Mouse (Mus musculus) limb, embryonic 13.5 days (tissue): ENCODE data around the gene Tpsab1. TPM values are rescaled to one million over a fixed set of nuclear protein-coding genes. Genes with fewer than 3 reads are reported as not detected.

ENCODE experiments used
- ATAC-seq: fragments of 200-750 bp; cut with Nextera tagmentation; 2 replicates; pipeline ENCODE4 v1.8.0; 2017; ENCODE audit warnings: low read depth, moderate number of reproducible peaks, moderate TSS enrichment; ENCODE audit not compliant: low FRiP score
- H3K27ac ChIP-seq: fragments of 300-500 bp; sonication (generic); 2 replicates; pipeline ENCODE4 v1.5.1; 2015; ENCODE audit warnings: inconsistent platforms, mild to moderate bottlenecking, moderate library complexity
- H3K27me3 ChIP-seq: fragments of 300-500 bp; sonication (generic); 2 replicates; pipeline ENCODE4 v1.6.1; 2015; ENCODE audit warnings: mild to moderate bottlenecking, inconsistent platforms
- H3K36me3 ChIP-seq: fragments of 300-500 bp; sonication (generic); 2 replicates; pipeline ENCODE4 v1.6.1; 2015; ENCODE audit warnings: inconsistent platforms, mild to moderate bottlenecking, moderate library complexity
- H3K4me1 ChIP-seq: fragments of 300-500 bp; sonication (generic); 2 replicates; pipeline ENCODE4 v1.6.1; 2015; ENCODE audit warnings: inconsistent platforms
- H3K4me2 ChIP-seq: fragments of 300-500 bp; sonication (generic); replicated peaks from 2 replicates; pipeline ENCODE4 v1.6.1; 2015; ENCODE audit warnings: inconsistent platforms, mild to moderate bottlenecking, moderate library complexity
- H3K4me3 ChIP-seq: fragments of 300-500 bp; sonication (generic); 2 replicates; pipeline ENCODE4 v1.5.1; 2015; ENCODE audit warnings: moderate library complexity, mild to moderate bottlenecking, inconsistent platforms
- H3K9ac ChIP-seq: fragments of 300-500 bp; sonication (generic); 2 replicates; pipeline ENCODE4 v1.6.1; 2015; ENCODE audit warnings: mild to moderate bottlenecking, inconsistent platforms
- H3K9me3 ChIP-seq: fragments of 300-500 bp; sonication (generic); 2 replicates; pipeline ENCODE4 v1.6.1; 2016; ENCODE audit warnings: inconsistent platforms
- WGBS: fragments of 180-500 bp; shearing (Covaris S2); methylation state at CpG from one replicate; pipeline ENCODE4 v1.1.7; 2015; 5-methylcytosine and 5-hydroxymethylcytosine counted together
- polyA plus RNA-seq: library from polyadenylated mRNA; unstranded; fragments of >200 nt; fragmentation: Nextera tagmentation; extraction: Ambion mirVana; gene quantifications from 2 replicates; pipeline ENCODE4 v1.2.1, GENCODE M21; 2015

The Tpsab1 gene
- polyA plus RNA-seq = 0.08 and 0.09 TPM in 2 replicates

DNA sequence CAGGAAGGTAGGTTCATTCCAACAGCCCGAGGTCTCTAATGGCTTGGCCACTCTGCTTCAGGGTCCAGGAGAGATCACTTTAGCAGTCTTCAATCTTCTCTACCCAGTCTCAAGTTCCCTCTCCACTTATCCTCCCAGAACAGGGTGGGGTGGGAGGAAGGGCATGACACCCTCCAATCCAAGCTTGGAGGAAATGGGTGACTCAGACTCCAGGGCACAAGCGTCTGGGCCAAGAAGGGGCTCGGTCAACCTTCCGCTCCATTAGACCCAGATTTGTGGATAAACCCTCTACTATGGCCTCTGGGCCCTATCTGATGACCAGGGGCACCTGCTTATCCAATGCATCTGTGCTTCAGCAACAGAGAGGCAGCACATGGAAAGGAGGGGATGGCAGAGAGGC, at the start of gene Tpsab1:
Tpsab1 (minus strand) TSS at position 101 of the 400 bp plus-strand sequence.
- Histone ChIP-seq H3K27ac (no peak within 1 kb of the TSS), H3K27me3 (no peaks in the 10 kb centered on the region), H3K9ac (no peak within 1 kb of the TSS; the same call in 1 of the 2 replicates), H3K4me3 (no peak within 1 kb of the TSS), H3K36me3 (no peaks in the 10 kb centered on the region), H3K4me1 (no peaks in the 10 kb centered on the region), H3K4me2 (no peak within 1 kb of the TSS), H3K9me3 (no peaks in the 10 kb centered on the region)
- 90% methylated on average over 4 of the region's 4 CpGs for WGBS
- no peak for ATAC-seq

- no peaks in the 10 kb centered on the region for H3K9me3 ChIP-seq
- 88% methylated on average over 4 of the region's 4 CpGs for WGBS
- no peaks in the 10 kb centered on the region for H3K27me3 ChIP-seq
- peaks cover 16% of the 10 kb centered on the region for H3K4me1 ChIP-seq
- no peak overlapping the region for H3K9ac ChIP-seq
- peaks cover 71% of the 10 kb centered on the region for H3K36me3 ChIP-seq
- H3K4me3 ChIP-seq = no peak overlapping the region
- ATAC-seq = no peak
- H3K27ac ChIP-seq = no peak overlapping the region
- no peak overlapping the region for H3K4me2 ChIP-seq
Measured at GRCm38 (mm10) chr17:25394526-25394925, 49.2 kb upstream of the Tpsab1 start.

GRCm38 (mm10) chr17:25374011-25374410, 28.6 kb upstream of the Tpsab1 start:
- Histone ChIP-seq H3K4me1 (no peaks in the 10 kb centered on the region), H3K9ac (no peak overlapping the region), H3K4me2 (no peak overlapping the region), H3K27me3 (no peaks in the 10 kb centered on the region), H3K27ac (no peak overlapping the region), H3K9me3 (no peaks in the 10 kb centered on the region), H3K4me3 (no peak overlapping the region), H3K36me3 (peaks cover 43% of the 10 kb centered on the region)
- WGBS = 57% methylated on average over 9 of the region's 9 CpGs
- no peak; the same call in 1 of the 2 replicates for ATAC-seq

- no peak for ATAC-seq
- no peak overlapping the region for H3K4me2 ChIP-seq
- H3K36me3 ChIP-seq = peaks cover 32% of the 10 kb centered on the region
- H3K27ac ChIP-seq = no peak overlapping the region
- H3K4me3 ChIP-seq = no peak overlapping the region
- H3K27me3 ChIP-seq = no peaks in the 10 kb centered on the region
- no peak overlapping the region for H3K9ac ChIP-seq
- 79% methylated on average over 8 of the region's 8 CpGs for WGBS
- no peaks in the 10 kb centered on the region for H3K9me3 ChIP-seq
- no peaks in the 10 kb centered on the region for H3K4me1 ChIP-seq
Measured at GRCm38 (mm10) chr17:25372491-25372890, 27.1 kb upstream of the Tpsab1 start.

DNA sequence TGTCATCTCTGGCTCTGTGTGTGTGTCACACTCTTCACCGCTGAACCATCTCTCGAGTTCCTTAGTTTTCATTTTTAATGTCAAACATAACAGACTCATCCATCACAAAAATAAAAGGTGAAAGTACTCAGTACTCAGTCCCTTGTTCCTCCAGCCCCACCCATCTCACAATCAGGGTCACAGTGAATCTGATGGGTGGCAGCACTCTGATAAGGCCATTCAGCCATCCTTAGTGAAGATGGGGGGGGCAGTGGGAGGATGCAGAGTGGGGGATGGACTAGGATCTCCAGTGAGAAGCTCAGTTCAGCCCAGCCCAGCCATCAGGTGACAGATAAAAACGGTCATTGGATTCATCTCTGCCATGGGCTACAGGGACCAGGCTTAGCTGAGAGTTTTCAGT, 23.6 kb upstream of the Tpsab1 start, which contains the start of gene Tpsg1:
Tpsg1 (plus strand) TSS at position 301 of the 400 bp plus-strand sequence.
- no peaks in the 10 kb centered on the region for H3K4me1 ChIP-seq
- no peak within 1 kb of the TSS for H3K27ac ChIP-seq
- H3K9me3 ChIP-seq = no peaks in the 10 kb centered on the region
- 87% methylated on average over 3 of the region's 3 CpGs for WGBS
- H3K4me3 ChIP-seq = no peak within 1 kb of the TSS
- no peaks in the 10 kb centered on the region for H3K27me3 ChIP-seq
- H3K4me2 ChIP-seq = no peak within 1 kb of the TSS
- ATAC-seq = no peak
- H3K9ac ChIP-seq = no peak within 1 kb of the TSS
- H3K36me3 ChIP-seq = no peaks in the 10 kb centered on the region

- Histone ChIP-seq H3K27ac (no peak within 1 kb of the TSS), H3K4me3 (no peak within 1 kb of the TSS), H3K4me1 (no peaks in the 10 kb centered on the region), H3K9ac (no peak within 1 kb of the TSS), H3K4me2 (no peak within 1 kb of the TSS), H3K27me3 (no peaks in the 10 kb centered on the region), H3K9me3 (no peaks in the 10 kb centered on the region), H3K36me3 (no peaks in the 10 kb centered on the region)
- WGBS = 63% methylated on average over 2 of the region's 2 CpGs
- ATAC-seq = no peak
Measured at GRCm38 (mm10) chr17:25366005-25366404, 20.6 kb upstream of the Tpsab1 start, which contains the start of gene Tpsb2. Tpsb2 (plus strand) TSS chr17:25366305.

DNA sequence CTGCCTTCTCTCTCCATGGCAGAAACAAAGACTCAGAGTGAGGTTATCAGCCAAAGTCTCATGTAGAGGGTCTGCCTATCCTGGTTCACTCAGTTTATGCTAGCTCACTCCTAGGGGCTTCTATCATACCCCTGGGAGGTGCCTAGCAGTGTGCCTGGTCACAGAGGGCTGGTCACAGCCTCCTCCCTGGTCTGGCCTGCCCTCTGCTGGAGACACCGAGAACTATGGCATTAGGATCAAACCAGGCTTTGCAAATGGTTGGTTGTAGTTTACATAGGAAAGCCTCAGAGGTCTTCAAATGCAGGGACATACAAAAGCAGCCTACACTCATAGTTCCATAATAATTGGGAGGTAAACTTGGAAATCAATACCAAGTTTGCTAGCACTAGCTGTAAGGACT, 18.4 kb upstream of the Tpsab1 start:
- Histone ChIP-seq H3K4me2 (no peak overlapping the region), H3K9ac (no peak overlapping the region), H3K4me3 (no peak overlapping the region), H3K36me3 (no peaks in the 10 kb centered on the region), H3K4me1 (no peaks in the 10 kb centered on the region), H3K9me3 (no peaks in the 10 kb centered on the region), H3K27me3 (no peaks in the 10 kb centered on the region), H3K27ac (no peak overlapping the region)
- no peak for ATAC-seq
- WGBS = 12% methylated on average over 1 of the region's 1 CpGs

GRCm38 (mm10) chr17:25361291-25361690, 15.9 kb upstream of the Tpsab1 start:
- 61% methylated on average over 2 of the region's 2 CpGs for WGBS
- Histone ChIP-seq H3K36me3 (no peaks in the 10 kb centered on the region), H3K27me3 (no peaks in the 10 kb centered on the region), H3K4me1 (no peaks in the 10 kb centered on the region), H3K4me2 (no peak overlapping the region), H3K9me3 (no peaks in the 10 kb centered on the region), H3K27ac (no peak overlapping the region), H3K4me3 (no peak overlapping the region), H3K9ac (no peak overlapping the region)
- no peak for ATAC-seq

GRCm38 (mm10) chr17:25341490-25341889, 3.9 kb downstream of the Tpsab1 start:
- WGBS = 39% methylated on average over 3 of the region's 3 CpGs
- no peaks in the 10 kb centered on the region for H3K36me3 ChIP-seq
- 0 out of 2 replicates have a peak, but pooled peaks cover 3% of the 10 kb centered on the region for H3K27me3 ChIP-seq
- no peak overlapping the region for H3K27ac ChIP-seq
- no peak overlapping the region for H3K4me3 ChIP-seq
- no peak overlapping the region for H3K4me2 ChIP-seq
- no peaks in the 10 kb centered on the region for H3K9me3 ChIP-seq
- no peak overlapping the region for H3K9ac ChIP-seq
- H3K4me1 ChIP-seq = no peaks in the 10 kb centered on the region
- no peak for ATAC-seq

- Histone ChIP-seq H3K4me1 (no peaks in the 10 kb centered on the region), H3K4me2 (no peak overlapping the region), H3K4me3 (no peak overlapping the region), H3K36me3 (no peaks in the 10 kb centered on the region), H3K9ac (no peak overlapping the region), H3K27ac (no peak overlapping the region), H3K27me3 (peaks cover 8% of the 10 kb centered on the region; the same call in 1 of the 2 replicates), H3K9me3 (no peaks in the 10 kb centered on the region)
- no peak for ATAC-seq
- WGBS = 84% methylated on average over 6 of the region's 6 CpGs
Measured at GRCm38 (mm10) chr17:25340003-25340402, 5.4 kb downstream of the Tpsab1 start.

DNA sequence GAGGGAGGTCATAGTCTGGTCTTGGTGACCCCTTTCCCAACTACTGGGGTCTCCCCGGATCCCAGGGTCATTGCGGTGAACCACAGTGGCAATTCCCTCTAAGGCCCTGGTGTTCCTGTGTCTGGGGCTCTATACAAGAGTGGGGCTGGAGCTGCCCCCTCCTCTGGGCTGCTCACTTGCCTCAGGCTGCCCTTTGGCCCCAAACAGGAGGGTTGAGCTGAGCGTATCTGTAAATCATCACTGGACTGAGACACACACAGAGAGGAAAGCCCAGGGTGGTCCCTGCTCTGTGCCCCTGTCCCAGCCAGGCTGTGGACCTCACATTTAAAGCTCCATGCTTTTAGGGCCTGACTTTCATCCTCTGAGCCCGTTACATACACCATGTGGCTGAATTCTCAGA, 7.1 kb downstream of the Tpsab1 start:
- no peak overlapping the region for H3K27ac ChIP-seq
- no peak overlapping the region for H3K4me3 ChIP-seq
- peaks cover 18% of the 10 kb centered on the region for H3K27me3 ChIP-seq
- no peak overlapping the region for H3K9ac ChIP-seq
- no peaks in the 10 kb centered on the region for H3K36me3 ChIP-seq
- WGBS = 83% methylated on average over 4 of the region's 4 CpGs
- H3K9me3 ChIP-seq = no peaks in the 10 kb centered on the region
- H3K4me2 ChIP-seq = no peak overlapping the region
- no peaks in the 10 kb centered on the region for H3K4me1 ChIP-seq
- no peak for ATAC-seq

- H3K27me3 ChIP-seq = peaks cover 39% of the 10 kb centered on the region
- no peak overlapping the region for H3K4me3 ChIP-seq
- no peak overlapping the region for H3K9ac ChIP-seq
- no peaks in the 10 kb centered on the region for H3K4me1 ChIP-seq
- WGBS = 4% methylated on average over 8 of the region's 8 CpGs
- ATAC-seq = no peak
- no peak overlapping the region for H3K4me2 ChIP-seq
- H3K27ac ChIP-seq = no peak overlapping the region
- H3K36me3 ChIP-seq = no peaks in the 10 kb centered on the region
- H3K9me3 ChIP-seq = no peaks in the 10 kb centered on the region
Measured at GRCm38 (mm10) chr17:25333943-25334342, 11.4 kb downstream of the Tpsab1 start.

DNA sequence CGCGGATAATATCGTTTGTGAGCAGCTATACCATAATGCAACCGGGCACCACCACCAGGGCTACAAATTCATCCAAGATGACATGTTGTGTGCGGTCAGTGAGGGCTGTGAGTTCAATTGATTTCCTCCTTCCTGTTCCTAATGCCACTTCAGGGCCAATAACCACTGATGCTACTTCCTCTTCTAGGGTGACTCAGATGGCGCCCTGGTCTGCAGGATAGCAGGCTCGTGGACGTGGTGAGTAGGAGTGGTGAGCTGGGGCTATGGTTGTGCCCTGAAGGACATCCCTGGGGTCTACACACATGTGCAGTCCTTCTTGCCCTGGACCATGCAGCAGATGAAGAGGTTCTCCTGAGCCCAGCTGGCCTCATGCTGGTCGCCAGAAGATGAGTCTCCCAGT, 13.0 kb downstream of the Tpsab1 start:
- Histone ChIP-seq H3K27me3 (peaks cover 39% of the 10 kb centered on the region), H3K9ac (no peak overlapping the region), H3K4me1 (no peaks in the 10 kb centered on the region), H3K4me3 (no peak overlapping the region), H3K36me3 (no peaks in the 10 kb centered on the region), H3K4me2 (no peak overlapping the region), H3K27ac (no peak overlapping the region), H3K9me3 (no peaks in the 10 kb centered on the region)
- no peak for ATAC-seq
- WGBS = 68% methylated on average over 9 of the region's 9 CpGs
